Mouse (Mus musculus) cerebellum, adult 8-10 months (tissue): ENCODE measurements around the gene Rnd3.

Experiments
- DNase-seq: peaks from one replicate; pipeline ENCODE4 v3.0.0; 2022

Gene Rnd3

GRCm38 (mm10) chr2:51110271-51110670 lies 38.6 kb downstream of the Rnd3 start:
- no peak for DNase-seq

- DNase-seq, result no peak
These were observed 40.3 kb downstream of the Rnd3 start for GRCm38 (mm10) chr2:51108631-51109030.

GRCm38 (mm10) chr2:51101187-51101586 lies 47.7 kb downstream of the Rnd3 start:
- no peak for DNase-seq

GRCm38 (mm10) chr2:51099987-51100386 lies 48.9 kb downstream of the Rnd3 start:
- DNase-seq, result no peak

- no peak for DNase-seq
These were observed 49.7 kb downstream of the Rnd3 start for GRCm38 (mm10) chr2:51099240-51099639.

GRCm38 (mm10) chr2:51090688-51091087 lies 58.2 kb downstream of the Rnd3 start:
- no peak for DNase-seq

GRCm38 (mm10) chr2:51090049-51090448 lies 58.9 kb downstream of the Rnd3 start:
- DNase-seq, result no peak

- DNase-seq, result no peak
These were observed 59.9 kb downstream of the Rnd3 start for GRCm38 (mm10) chr2:51088843-51089573.

- DNase-seq, result no peak
These were observed 60.8 kb downstream of the Rnd3 start for GRCm38 (mm10) chr2:51088123-51088453.

- no peak for DNase-seq
These were observed 61.4 kb downstream of the Rnd3 start for GRCm38 (mm10) chr2:51087307-51088122.

- no peak for DNase-seq
These were observed 63.8 kb downstream of the Rnd3 start for GRCm38 (mm10) chr2:51085155-51085554.

GRCm38 (mm10) chr2:51082714-51083351 lies 66.1 kb downstream of the Rnd3 start:
- DNase-seq, result no peak
